Mouse (Mus musculus) granulocyte monocyte progenitor cell, adult 5-6 weeks (primary cell): ENCODE measurements around the gene Vbp1. TPM values are rescaled to one million over a fixed set of nuclear protein-coding genes. Genes with fewer than 3 reads are reported as not detected.

Experiments used
- ATAC-seq: replicated peaks from 2 replicates; pipeline ENCODE4 v1.8.0; 2016; ENCODE audit warnings: mild to moderate bottlenecking, moderate TSS enrichment, inconsistent platforms; ENCODE audit not compliant: poor library complexity, severe bottlenecking
- total RNA-seq, 2 experiments: library from RNA; stranded (forward) in 1 of 2; stranded (reverse) in 1 of 2; fragments of 200-712, 200-1000 nt in 1 of 2; fragments of >200 nt in 1 of 2; fragmentation: Nextera tagmentation in 1 of 2; gene quantifications; 2 replicates each; pipeline ENCODE4 v1.2.3; 2014 to 2017

Vbp1 gene
- total RNA-seq (2014; fragmentation: Nextera tagmentation), result 97.5 and 104 TPM in 2 replicates
- total RNA-seq (2017), result 137 and 157 TPM in 2 replicates

- peak; percentile 100 for ATAC-seq
Measured at GRCm38 (mm10) chrX:75514179-75514972, at the start of gene Vbp1. TSS of gene Vbp1 (plus strand) at chrX:75514299.

GRCm38 (mm10) chrX:75475182-75475644 is 38.9 kb upstream of the Vbp1 start:
- ATAC-seq, result peak; percentile 99

GRCm38 (mm10) chrX:75489886-75490285 is 24.2 kb upstream of the Vbp1 start:
- ATAC-seq, result no peak

GRCm38 (mm10) chrX:75513787-75514178 is 316 bp upstream of the Vbp1 start:
- ATAC-seq, result 0 out of 2 replicates have a peak, but pooled peaks have one; percentile 1

GRCm38 (mm10) chrX:75577582-75578324 is 63.7 kb downstream of the Vbp1 start, which contains the start of gene Rab39b:
TSS of gene Rab39b (minus strand) at chrX:75578231.
- 0 out of 2 replicates have a peak, but pooled peaks have one; percentile 20 for ATAC-seq

- ATAC-seq, result no peak
Measured at GRCm38 (mm10) chrX:75578539-75578938, 64.4 kb downstream of the Vbp1 start.

Other genes with a start within 250 kb of the Vbp1 start
- gene Fundc2, start 131.9 kb upstream of the Vbp1 start, total RNA-seq (2014; fragmentation: Nextera tagmentation), result 39.5 and 56.2 TPM in 2 replicates
- 44.6 and 53.7 TPM in 2 replicates for gene Fundc2, start 131.9 kb upstream of the Vbp1 start, total RNA-seq (2017)
- gene F8, start 131.7 kb upstream of the Vbp1 start, total RNA-seq (2014; fragmentation: Nextera tagmentation), result 0.83 TPM in 1 of 2 replicates, not detected in the other
- gene F8, start 131.7 kb upstream of the Vbp1 start, total RNA-seq (2017), result 0.36 and 1.1 TPM in 2 replicates
- gene Cmc4, start 97.7 kb upstream of the Vbp1 start, total RNA-seq (2014; fragmentation: Nextera tagmentation), result 19.2 and 38.4 TPM in 2 replicates
- gene Cmc4, start 97.7 kb upstream of the Vbp1 start, total RNA-seq (2017), result 7.0 and 8.5 TPM in 2 replicates
- gene Mtcp1, start 97.7 kb upstream of the Vbp1 start, total RNA-seq (2014; fragmentation: Nextera tagmentation), result 10.0 and 12.7 TPM in 2 replicates
- gene Mtcp1, start 97.7 kb upstream of the Vbp1 start, total RNA-seq (2017), result 6.0 and 10.6 TPM in 2 replicates
- 40.4 and 65.2 TPM in 2 replicates for gene Brcc3, start 97.7 kb upstream of the Vbp1 start, total RNA-seq (2014; fragmentation: Nextera tagmentation)
- 40.7 and 47.7 TPM in 2 replicates for gene Brcc3, start 97.7 kb upstream of the Vbp1 start, total RNA-seq (2017)
- not detected in 2 replicates for gene Rab39b, start 63.9 kb downstream of the Vbp1 start, total RNA-seq (2014; fragmentation: Nextera tagmentation)
- not detected in 2 replicates for gene Rab39b, start 63.9 kb downstream of the Vbp1 start, total RNA-seq (2017)